Mouse (Mus musculus) lung, postnatal 0 days (tissue): Measurements from ENCODE around the gene Cyp20a1.

ENCODE experiments used
- CTCF ChIP-seq: IDR thresholded peaks from 2 replicates; pipeline ENCODE4 v1.5.1; 2016; ENCODE audit warnings: antibody characterized with exemption, mild to moderate bottlenecking
- EP300 ChIP-seq: IDR thresholded peaks from 2 replicates; pipeline ENCODE4 v1.6.1; 2016; ENCODE audit warnings: antibody characterized with exemption, mild to moderate bottlenecking, control low read depth

DNA sequence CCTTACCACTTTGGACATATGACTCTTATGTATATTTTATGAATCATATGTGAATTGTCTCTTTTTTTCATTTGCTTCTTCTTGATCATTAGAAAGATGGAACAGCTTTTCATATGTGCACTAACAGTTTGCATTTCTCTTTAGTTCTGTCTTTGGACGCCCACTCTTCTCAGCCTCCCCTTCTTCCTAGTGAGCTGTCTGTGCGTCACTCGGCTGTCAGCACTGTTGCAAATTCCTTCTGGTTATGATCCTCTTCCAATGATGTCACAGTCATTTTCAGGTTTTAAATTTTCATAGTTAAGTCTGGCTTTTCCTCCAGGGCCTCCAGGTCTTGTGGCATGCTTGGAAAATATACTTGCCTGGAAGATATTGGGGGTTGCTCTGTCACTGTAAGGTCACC is 38.8 kb downstream of the Cyp20a1 start:
- TF ChIP-seq CTCF (no peak), EP300 (no peak)
